Mouse (Mus musculus) spleen, postnatal 4 days (tissue): ENCODE results near the gene Gzmm.
A peak's percentile ranks its signal among the peaks of the same experiment; 100 is the strongest.

Experiments
- DNase-seq, 2 experiments: peaks; one replicate each; pipeline ENCODE4 v3.0.0; 2022; ENCODE audit warnings: low spot score in 2 of 2

Gzmm gene

GRCm38 (mm10) chr10:79726090-79726489 lies 37.3 kb downstream of the Gzmm start:
- DNase-seq, result peak; percentile 77 to 93

GRCm38 (mm10) chr10:79728323-79729249 lies 39.8 kb downstream of the Gzmm start:
- no peak for DNase-seq

- no peak for DNase-seq
Measured at GRCm38 (mm10) chr10:79729357-79729965, 40.6 kb downstream of the Gzmm start.

GRCm38 (mm10) chr10:79732500-79732899 lies 43.7 kb downstream of the Gzmm start:
- peak in 1 of 2 experiments; percentile 55 for DNase-seq

- DNase-seq, result no peak
Measured at GRCm38 (mm10) chr10:79733847-79734246, 45.0 kb downstream of the Gzmm start.

GRCm38 (mm10) chr10:79735361-79735760 lies 46.5 kb downstream of the Gzmm start:
- DNase-seq, result no peak

GRCm38 (mm10) chr10:79736706-79737105 lies 47.9 kb downstream of the Gzmm start:
- DNase-seq, result no peak

- no peak for DNase-seq
Measured at GRCm38 (mm10) chr10:79738259-79738658, 49.4 kb downstream of the Gzmm start.

GRCm38 (mm10) chr10:79739234-79739633 lies 50.4 kb downstream of the Gzmm start:
- no peak for DNase-seq

- no peak for DNase-seq
Measured at GRCm38 (mm10) chr10:79740863-79741262, 52.0 kb downstream of the Gzmm start.

- no peak for DNase-seq
Measured at GRCm38 (mm10) chr10:79743161-79743560, 54.3 kb downstream of the Gzmm start.

- DNase-seq, result no peak
Measured at GRCm38 (mm10) chr10:79743650-79744365, 55.0 kb downstream of the Gzmm start.
